Mouse (Mus musculus) spleen, adult 2 months (tissue): ENCODE data around the gene Abi1. TPM values are rescaled to one million over a fixed set of nuclear protein-coding genes. Genes with fewer than 3 reads are reported as not detected.

Source experiments
- DNase-seq, 2 experiments: peaks; one replicate each; pipeline versions ENCODE4 v3.0.0 to v3.0.0-alpha.2; 2012 to 2021; ENCODE audit warnings: low spot score in 2 of 2, low read depth in 1 of 2
- H3K27ac ChIP-seq: fragments of 200-500 bp; 2 replicates; pipeline ENCODE4 v1.5.1; 2012; ENCODE audit warnings: low read length, inconsistent platforms; ENCODE audit not compliant: insufficient read depth
- H3K27me3 ChIP-seq: fragments of 200-500 bp; 2 replicates; pipeline ENCODE4 v1.6.1; 2012; ENCODE audit warnings: mild to moderate bottlenecking, moderate library complexity, low read length, inconsistent platforms; ENCODE audit not compliant: control insufficient read depth, insufficient read depth
- H3K36me3 ChIP-seq: fragments of 200-500 bp; 2 replicates; pipeline ENCODE4 v1.6.1; 2012; ENCODE audit warnings: mild to moderate bottlenecking, low read length, inconsistent platforms; ENCODE audit not compliant: control insufficient read depth, insufficient read depth
- H3K4me1 ChIP-seq: fragments of 200-500 bp; 2 replicates; pipeline ENCODE4 v1.6.1; 2011; ENCODE audit warnings: inconsistent platforms; ENCODE audit not compliant: control insufficient read depth, insufficient read depth, insufficient read length
- H3K4me3 ChIP-seq: fragments of 200-500 bp; 2 replicates; pipeline ENCODE4 v1.5.1; 2011; ENCODE audit warnings: mild to moderate bottlenecking, inconsistent platforms; ENCODE audit not compliant: insufficient read depth, insufficient read length; ENCODE audit errors: extremely low read depth
- CTCF ChIP-seq: fragments of 200-500 bp; IDR thresholded peaks from 2 replicates; pipeline ENCODE4 v1.5.1; 2011; ENCODE audit warnings: mild to moderate bottlenecking, inconsistent platforms; ENCODE audit not compliant: insufficient read depth, insufficient read length, insufficient replicate concordance; ENCODE audit errors: extremely low read depth
- POLR2A ChIP-seq: fragments of 200-500 bp; IDR thresholded peaks from 2 replicates; pipeline ENCODE4 v1.6.1; 2011; ENCODE audit warnings: low read depth, low read length, inconsistent platforms
- WGBS: fragments of 180-500 bp; shearing (Covaris S2); methylation state at CpG from one replicate; pipeline ENCODE4 v1.1.7; 2018; 5-methylcytosine and 5-hydroxymethylcytosine counted together
- polyA plus RNA-seq: library from polyadenylated mRNA; depleted of rRNA; stranded (reverse); fragments of >200 nt; gene quantifications from 2 replicates; pipeline ENCODE4 v1.2.3, GENCODE M21; 2012; rRNA removed

Gene Abi1
- polyA plus RNA-seq, result 63.0 and 67.8 TPM in 2 replicates

DNA sequence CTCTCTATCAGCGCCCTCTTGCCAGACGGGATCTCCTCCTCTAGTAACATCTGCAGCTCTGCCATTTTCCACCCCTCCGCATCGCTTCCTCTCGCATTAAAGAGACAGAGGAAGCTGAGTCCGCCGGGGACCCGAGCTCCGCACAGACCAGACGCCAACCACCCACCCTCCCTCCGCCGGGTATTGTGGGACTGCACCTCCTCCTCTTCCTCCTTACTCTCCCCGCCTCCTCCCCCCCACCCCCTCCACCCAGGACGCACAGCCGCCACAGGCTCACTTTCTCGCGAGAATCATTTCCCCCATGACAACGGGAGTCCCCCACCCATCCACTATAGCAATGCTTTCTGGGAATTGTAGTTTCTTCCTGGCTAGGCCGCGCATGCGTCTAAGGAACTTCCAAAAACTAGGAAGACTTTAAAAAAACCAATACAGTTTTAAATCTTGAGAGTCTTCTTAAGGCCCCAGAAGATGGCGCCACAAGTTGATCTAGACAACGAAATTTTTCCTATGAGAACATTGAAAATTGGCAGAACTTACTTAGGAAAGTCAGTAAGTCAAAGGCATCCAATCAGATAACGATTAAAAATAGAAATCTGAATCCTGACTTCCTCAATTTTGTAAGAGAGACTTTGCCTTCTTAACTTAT, at the start of gene Abi1:
Abi1 (minus strand) TSS at position 241 of the 646 bp plus-strand sequence.
- WGBS, result under 1% methylated on average over 23 of the region's 24 CpGs
- H3K36me3 ChIP-seq, result no peaks in the 10 kb centered on the region
- peak; percentile 88 for TF ChIP-seq POLR2A
- TF ChIP-seq CTCF, result no peak
- H3K4me3 ChIP-seq, result peak within 1 kb of the TSS; percentile 94
- peaks cover 10% of the 10 kb centered on the region for H3K4me1 ChIP-seq
- H3K27ac ChIP-seq, result peak within 1 kb of the TSS; percentile 98
- H3K27me3 ChIP-seq, result no peaks in the 10 kb centered on the region
- peak; percentile 90 to 97 for DNase-seq

DNA sequence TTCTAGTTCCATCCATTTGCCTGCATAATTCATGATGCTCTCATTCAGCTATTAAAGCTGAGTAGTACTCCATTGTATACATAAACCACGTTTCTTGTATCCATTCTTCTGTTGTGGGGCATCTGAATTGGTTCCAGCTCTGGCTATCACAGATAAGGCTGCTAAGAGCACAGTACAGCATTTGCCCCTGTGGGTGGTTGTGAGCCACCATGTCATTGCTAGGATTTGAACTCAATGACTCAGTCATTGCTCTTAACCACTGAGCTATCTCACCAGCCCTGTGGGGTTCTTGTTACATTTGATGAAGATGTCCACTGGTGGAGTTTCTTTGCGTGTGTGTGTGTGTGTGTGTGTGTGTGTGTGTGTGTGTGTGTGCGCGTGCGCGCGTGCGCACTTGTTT, 44.5 kb upstream of the Abi1 start:
- Histone ChIP-seq H3K4me3 (no peak overlapping the region), H3K27ac (no peak overlapping the region), H3K27me3 (no peaks in the 10 kb centered on the region), H3K36me3 (peaks cover 15% of the 10 kb centered on the region), H3K4me1 (peaks cover 4% of the 10 kb centered on the region)
- TF ChIP-seq POLR2A, result no peak
- no peak for TF ChIP-seq CTCF
- DNase-seq, result no peak
- 93% methylated on average over 8 of the region's 8 CpGs for WGBS

DNA sequence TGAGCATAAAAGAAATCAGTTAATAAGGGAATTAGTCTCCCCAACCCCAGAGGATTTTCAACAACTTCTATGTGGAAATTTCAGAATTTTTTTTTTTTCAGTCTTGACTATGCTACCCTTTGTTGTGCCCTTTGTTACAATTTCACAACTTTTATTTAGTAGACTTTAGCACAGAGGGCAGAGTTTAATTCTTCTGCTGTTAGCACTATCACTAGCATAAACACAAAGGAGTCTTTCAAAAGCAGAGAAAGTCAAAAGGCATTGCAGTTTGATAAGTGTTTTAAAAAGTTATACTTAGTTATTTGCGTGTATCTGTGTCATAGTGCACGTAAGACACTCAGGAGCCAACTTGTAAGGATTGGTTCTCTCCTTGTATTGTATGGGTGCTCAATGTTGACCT, 38.5 kb upstream of the Abi1 start:
- Histone ChIP-seq H3K4me3 (no peak overlapping the region), H3K36me3 (peaks cover 24% of the 10 kb centered on the region), H3K4me1 (no peaks in the 10 kb centered on the region), H3K27me3 (no peaks in the 10 kb centered on the region), H3K27ac (no peak overlapping the region)
- TF ChIP-seq POLR2A, result no peak
- TF ChIP-seq CTCF, result no peak
- DNase-seq, result no peak
- 96% methylated on average over 2 of the region's 2 CpGs for WGBS

DNA sequence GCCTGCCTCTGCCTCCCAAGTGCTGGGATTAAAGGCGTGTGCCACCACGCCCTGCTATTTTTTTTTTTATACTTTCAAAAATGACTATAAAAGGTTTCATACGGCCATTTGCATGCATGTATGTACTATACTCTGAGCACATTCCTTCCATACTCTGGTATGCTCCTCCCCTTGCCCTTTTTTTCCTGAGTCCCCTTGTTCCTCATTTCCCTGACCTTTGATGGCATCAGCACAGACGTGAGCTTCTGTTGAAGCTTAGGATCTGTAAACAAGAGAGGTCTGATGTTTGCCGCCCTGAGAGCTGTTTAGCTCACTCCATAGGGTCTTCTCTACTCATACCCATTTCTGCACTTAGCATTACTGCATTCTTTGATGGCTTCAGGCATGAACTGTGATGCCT, 37.7 kb upstream of the Abi1 start:
- TF ChIP-seq CTCF, result no peak
- TF ChIP-seq POLR2A, result no peak
- H3K4me1 ChIP-seq, result no peaks in the 10 kb centered on the region
- peaks cover 24% of the 10 kb centered on the region for H3K36me3 ChIP-seq
- 92% methylated on average over 5 of the region's 5 CpGs for WGBS
- no peak for DNase-seq
- H3K27me3 ChIP-seq, result no peaks in the 10 kb centered on the region
- no peak overlapping the region for H3K4me3 ChIP-seq
- no peak overlapping the region for H3K27ac ChIP-seq

DNA sequence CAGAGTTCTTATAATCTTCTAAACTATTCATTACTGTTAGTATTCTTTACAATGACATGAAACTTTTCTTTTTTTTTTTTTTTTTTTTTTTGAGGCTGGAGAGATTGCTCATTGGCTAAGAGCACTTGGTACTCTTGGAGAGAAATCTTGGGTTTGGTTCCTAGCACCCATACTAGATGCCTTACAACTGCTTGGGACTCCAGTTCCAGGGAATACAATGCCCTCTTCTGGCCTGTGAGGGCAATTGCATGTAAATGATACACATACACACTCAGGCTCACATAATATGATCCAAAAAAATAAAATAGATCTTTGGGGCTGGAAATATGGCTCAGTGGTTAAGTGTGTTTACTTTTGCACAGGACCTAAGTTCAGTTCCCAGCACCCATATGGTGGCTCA, 36.7 kb upstream of the Abi1 start:
- H3K36me3 ChIP-seq, result peaks cover 21% of the 10 kb centered on the region
- H3K4me1 ChIP-seq, result no peaks in the 10 kb centered on the region
- no peak for DNase-seq
- no peak overlapping the region for H3K27ac ChIP-seq
- H3K27me3 ChIP-seq, result no peaks in the 10 kb centered on the region
- TF ChIP-seq CTCF, result no peak
- H3K4me3 ChIP-seq, result no peak overlapping the region

DNA sequence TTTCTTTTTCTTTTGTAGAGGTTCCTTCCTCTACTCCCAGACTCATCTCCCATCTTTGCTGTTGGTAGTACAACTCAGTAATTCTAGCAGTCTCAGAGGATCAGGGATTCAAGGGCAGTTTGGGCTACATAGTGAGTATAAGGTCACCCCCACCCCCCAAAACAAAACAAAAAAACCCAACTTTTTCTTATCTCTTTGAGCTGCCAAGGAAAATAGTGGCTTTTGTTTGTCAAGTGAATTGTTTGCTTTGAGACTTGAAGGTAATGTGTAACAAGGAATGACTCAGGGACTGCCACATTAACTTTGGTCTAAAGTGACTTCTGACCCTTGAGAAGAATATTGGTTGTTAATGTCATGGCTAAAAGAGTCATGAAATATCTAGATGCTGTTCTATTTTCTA, 35.8 kb upstream of the Abi1 start:
- Histone ChIP-seq H3K27me3 (no peaks in the 10 kb centered on the region), H3K4me1 (no peaks in the 10 kb centered on the region), H3K27ac (no peak overlapping the region), H3K4me3 (no peak overlapping the region), H3K36me3 (peaks cover 21% of the 10 kb centered on the region)
- no peak for TF ChIP-seq CTCF
- TF ChIP-seq POLR2A, result no peak
- DNase-seq, result no peak

DNA sequence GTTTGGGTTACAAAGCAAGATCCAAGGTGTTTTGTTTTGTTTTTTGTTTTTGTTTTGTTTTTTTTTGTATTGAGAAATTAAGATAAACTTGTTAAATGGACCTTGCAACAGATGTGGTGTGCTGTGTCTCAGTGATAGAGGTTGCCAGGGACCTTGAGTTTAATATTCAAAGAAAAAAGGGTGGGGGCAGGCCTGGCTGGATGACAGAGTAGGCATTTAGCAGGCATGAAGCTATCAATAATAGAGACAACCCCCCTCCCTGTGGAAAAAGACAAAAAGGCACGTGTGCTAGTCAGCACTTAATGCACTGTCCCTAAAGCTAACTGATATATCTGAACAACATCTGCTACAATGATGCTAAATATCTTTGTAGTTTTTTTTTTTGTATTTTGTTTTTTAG, 31.4 kb upstream of the Abi1 start:
- Histone ChIP-seq H3K27me3 (no peaks in the 10 kb centered on the region), H3K36me3 (peaks cover 4% of the 10 kb centered on the region), H3K27ac (no peak overlapping the region), H3K4me1 (no peaks in the 10 kb centered on the region), H3K4me3 (no peak overlapping the region)
- DNase-seq, result no peak
- TF ChIP-seq POLR2A, result no peak
- TF ChIP-seq CTCF, result no peak
- WGBS, result 82% methylated on average over 1 of the region's 1 CpGs

DNA sequence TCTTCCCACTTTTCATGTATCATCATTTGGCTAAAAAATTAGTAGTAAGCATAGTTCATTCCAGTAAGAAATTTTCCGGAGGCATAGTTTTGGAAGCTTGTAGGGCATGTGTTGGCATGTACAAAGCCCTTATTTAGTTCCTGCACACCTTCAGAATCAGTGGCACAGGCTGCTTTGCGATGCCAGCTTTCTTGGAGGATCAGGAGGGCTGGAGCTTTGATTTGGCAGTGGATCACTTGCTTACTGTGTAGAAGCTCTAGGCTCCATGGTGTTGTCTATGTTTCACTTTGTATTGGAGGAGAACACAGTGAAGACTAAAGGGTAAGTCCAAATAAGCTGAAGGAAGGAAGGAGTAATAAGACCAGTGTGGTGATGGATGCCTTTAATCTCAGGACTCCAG, 30.4 kb upstream of the Abi1 start:
- 95% methylated on average over 2 of the region's 2 CpGs for WGBS
- no peaks in the 10 kb centered on the region for H3K27me3 ChIP-seq
- H3K27ac ChIP-seq, result no peak overlapping the region
- peaks cover 1% of the 10 kb centered on the region; the same call in 1 of the 2 replicates for H3K36me3 ChIP-seq
- H3K4me3 ChIP-seq, result no peak overlapping the region
- TF ChIP-seq POLR2A (no peak), CTCF (no peak)
- no peaks in the 10 kb centered on the region for H3K4me1 ChIP-seq
- DNase-seq, result no peak
